Mouse (Mus musculus) inflammation-experienced regulatory T-cells, adult 16 weeks (primary cell): ENCODE results near the gene Gngt2. TPM values are rescaled to one million over a fixed set of nuclear protein-coding genes. Genes with fewer than 3 reads are reported as not detected.

Source experiments
- polyA plus RNA-seq: library from polyadenylated mRNA; unstranded; fragments of 100-300 nt; shearing (Covaris generic); gene quantifications from one replicate; pipeline ENCODE4 v1.2.1, GENCODE M21; 2017

The Gngt2 gene
- 47.1 TPM for polyA plus RNA-seq

GRCm38 (mm10) chr11:95837059-95837458 lies at the start of gene Gngt2:
Gngt2 (plus strand) TSS chr11:95837216.

GRCm38 (mm10) chr11:95824071-95824876 lies 12.7 kb upstream of the Gngt2 start, which contains the start of gene Phospho1:
Phospho1 (plus strand) TSS chr11:95824499.

DNA sequence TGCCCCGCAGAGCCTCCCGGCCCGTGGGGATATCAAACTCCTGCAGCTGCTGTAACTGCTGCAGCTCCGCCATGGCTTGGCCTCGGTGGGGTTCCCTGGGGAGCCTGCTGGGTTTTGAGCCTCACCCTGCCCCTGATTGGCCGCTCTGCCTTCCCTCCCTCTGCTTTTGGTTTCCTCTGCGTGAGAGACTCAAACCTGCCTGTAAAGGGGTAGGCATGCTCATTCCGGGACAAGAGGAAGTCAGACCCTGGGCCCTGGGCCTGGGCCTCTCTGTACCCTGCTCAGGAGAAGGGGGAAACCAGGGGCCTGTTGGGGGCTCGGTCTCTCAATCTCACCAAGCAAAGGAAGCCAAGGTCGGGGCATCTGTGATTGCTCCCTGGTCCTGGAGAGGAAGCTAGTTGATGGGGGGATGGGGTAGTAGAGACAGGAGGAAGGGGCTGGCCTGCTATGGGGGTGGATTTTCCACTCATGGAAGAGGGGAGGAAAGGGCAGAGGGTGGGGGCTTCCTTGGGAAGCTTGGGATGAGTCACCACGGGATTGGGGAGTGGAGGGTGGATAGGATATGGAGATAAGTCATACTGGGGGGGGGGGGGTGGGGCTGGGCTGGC lies 5.2 kb downstream of the Gngt2 start, which contains the start of gene Abi3:
Gene Abi3, minus strand, starts transcription at position 403 of the 608 bp plus-strand sequence.

Other genes starting within 250 kb of the Gngt2 start
- not detected for gene Ngfr, start 249.5 kb upstream of the Gngt2 start, polyA plus RNA-seq
- 90.4 TPM for gene Phb, start 170.3 kb upstream of the Gngt2 start, polyA plus RNA-seq
- gene Zfp652, start 124.5 kb upstream of the Gngt2 start, polyA plus RNA-seq = 7.9 TPM
- gene B130006D01Rik, start 113.6 kb upstream of the Gngt2 start, polyA plus RNA-seq = 1.6 TPM
- gene Phospho1, start 12.7 kb upstream of the Gngt2 start, polyA plus RNA-seq = not detected
- 75.8 TPM for gene Abi3, start 5.3 kb downstream of the Gngt2 start, polyA plus RNA-seq
- gene B4galnt2, start 77.7 kb downstream of the Gngt2 start, polyA plus RNA-seq = not detected
- not detected for gene Igf2bp1, start 168.7 kb downstream of the Gngt2 start, polyA plus RNA-seq
- gene Gip, start 187.3 kb downstream of the Gngt2 start, polyA plus RNA-seq = not detected
- gene Snf8, start 197.7 kb downstream of the Gngt2 start, polyA plus RNA-seq = 82.5 TPM
- gene Ube2z, start 228.2 kb downstream of the Gngt2 start, polyA plus RNA-seq = 10.2 TPM
- 380 TPM for gene Atp5g1, start 238.5 kb downstream of the Gngt2 start, polyA plus RNA-seq